Mouse (Mus musculus) ES-Bruce4 (cell line): Measurements from ENCODE around the gene 1500009L16Rik.

ENCODE experiments used
- CTCF ChIP-seq: IDR thresholded peaks from one replicate; pipeline ENCODE4 v1.8.1; 2011; ENCODE audit warnings: low read depth, low read length
- EP300 ChIP-seq: IDR thresholded peaks from 2 replicates; pipeline ENCODE4 v1.6.1; 2011; ENCODE audit warnings: low read depth, low read length; ENCODE audit not compliant: insufficient read depth
- POLR2A ChIP-seq: IDR thresholded peaks from one replicate; pipeline ENCODE4 v1.8.1; 2011; ENCODE audit warnings: low read length; ENCODE audit not compliant: insufficient read depth

- TF ChIP-seq CTCF (no peak), POLR2A (no peak), EP300 (no peak)
Measured at GRCm38 (mm10) chr10:83758732-83759131, 36.1 kb downstream of the 1500009L16Rik start.
